Mouse (Mus musculus) lung, postnatal 0 days (tissue): ENCODE data around the gene BC035044.
"Not testable (repeated sequence)": the region's sequence is repeated elsewhere in the genome, so short reads cannot be mapped to it uniquely, and the experiment has no call there.

Source experiments
- CTCF ChIP-seq: IDR thresholded peaks from 2 replicates; pipeline ENCODE4 v1.5.1; 2016; ENCODE audit warnings: antibody characterized with exemption, mild to moderate bottlenecking
- EP300 ChIP-seq: IDR thresholded peaks from 2 replicates; pipeline ENCODE4 v1.6.1; 2016; ENCODE audit warnings: antibody characterized with exemption, mild to moderate bottlenecking, control low read depth

DNA sequence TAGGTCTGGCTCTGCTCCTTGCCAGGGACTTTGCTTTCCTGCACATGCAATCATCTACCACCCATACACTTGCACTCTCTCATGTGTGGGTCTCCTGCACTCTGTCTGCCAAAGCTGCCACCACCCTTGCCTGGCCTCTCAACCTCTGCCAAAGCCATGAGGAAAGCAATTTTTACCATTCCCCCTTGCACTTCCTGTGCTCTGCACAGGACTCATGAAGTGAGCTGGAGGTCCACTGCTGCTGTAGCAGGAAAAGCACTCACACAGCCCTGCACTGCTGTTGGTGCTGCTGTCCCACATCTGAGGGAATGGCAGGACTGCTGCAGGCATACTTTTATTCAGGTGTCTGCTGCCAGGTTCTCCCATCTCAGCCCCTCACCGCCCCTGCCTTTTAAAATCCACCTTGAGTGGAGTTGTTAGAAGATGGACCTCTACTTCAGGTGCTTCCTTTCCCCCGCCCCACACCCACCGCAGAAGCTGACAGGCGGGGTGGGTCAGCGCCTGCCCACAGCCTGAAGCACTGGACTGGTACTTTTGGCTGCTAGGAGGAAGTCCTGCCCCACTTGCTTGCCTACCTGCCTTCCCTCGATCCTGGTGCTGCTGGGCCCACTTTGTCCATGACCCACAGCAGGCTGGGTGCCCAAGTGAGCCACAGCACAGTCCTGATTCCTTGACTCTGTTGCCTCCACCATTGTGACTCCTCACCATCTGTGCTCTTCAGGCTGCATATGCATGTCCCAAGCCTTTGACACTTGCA, 10.0 kb upstream of the BC035044 start:
- not testable (repeated sequence) for TF ChIP-seq EP300, CTCF
